Mouse (Mus musculus) heart, postnatal 36 days (tissue): ENCODE data around the gene Tmco5. TPM values are rescaled to one million over a fixed set of nuclear protein-coding genes. Genes with fewer than 3 reads are reported as not detected.

Experiments used
- DNase-seq, 2 experiments: peaks; one replicate each; pipeline ENCODE4 v3.0.0; 2021 to 2022
- intact Hi-C: fragments of 180-260 bp; cut with DNase I; formaldehyde crosslinking; loops from one replicate; pipeline ENCODE4 v1.15.1; 2025
- total RNA-seq, 2 experiments: library from RNA; stranded (reverse); gene quantifications; 2 replicates each; pipeline ENCODE4 v1.2.3; 2021

Tmco5 gene
- not detected for total RNA-seq

DNA sequence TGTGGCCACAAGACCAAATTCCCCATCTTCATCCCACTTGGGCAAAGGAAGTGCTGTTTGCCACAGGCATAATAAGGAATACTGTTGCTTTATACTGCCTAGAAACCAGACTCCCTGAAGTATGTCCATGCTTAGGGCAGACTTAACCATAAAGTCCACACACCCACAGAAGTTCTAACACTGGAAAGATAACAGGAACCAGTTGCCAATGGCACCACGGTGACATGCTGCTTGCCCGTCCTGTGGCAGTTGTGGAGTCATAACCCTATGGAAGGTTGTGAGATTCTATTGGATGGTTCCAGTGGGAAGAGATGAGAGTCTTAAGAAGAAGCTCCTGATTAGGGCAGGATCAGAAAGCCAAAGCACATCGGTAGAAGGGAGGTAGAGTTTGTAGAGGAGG, at the start of gene Tmco5:
Gene Tmco5 (plus strand): TSS at position 301 of the 400 bp plus-strand sequence.
- intact Hi-C loops, result no loop called here
- no peak for DNase-seq

DNA sequence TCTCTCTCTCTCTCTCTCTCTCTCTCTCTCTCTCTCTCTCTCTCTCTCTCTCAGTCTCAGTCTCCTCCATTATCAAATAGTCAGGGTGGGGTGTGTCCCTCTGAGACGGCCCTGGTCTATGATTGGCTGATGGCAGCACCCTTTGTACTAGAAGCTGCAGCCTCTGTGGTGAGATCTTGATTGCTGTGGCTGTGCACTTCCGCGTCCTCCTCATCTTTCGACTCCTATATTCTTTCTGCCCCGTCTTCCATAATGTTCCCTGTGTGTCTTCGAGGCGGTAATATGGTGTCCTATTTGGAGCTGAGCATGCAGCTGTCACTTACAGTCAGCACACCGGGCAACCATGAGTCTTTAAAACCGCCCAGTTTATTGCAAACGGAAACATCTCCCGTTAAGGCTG, 46.6 kb upstream of the Tmco5 start:
- intact Hi-C loops, result no loop called here
- DNase-seq, result no peak

DNA sequence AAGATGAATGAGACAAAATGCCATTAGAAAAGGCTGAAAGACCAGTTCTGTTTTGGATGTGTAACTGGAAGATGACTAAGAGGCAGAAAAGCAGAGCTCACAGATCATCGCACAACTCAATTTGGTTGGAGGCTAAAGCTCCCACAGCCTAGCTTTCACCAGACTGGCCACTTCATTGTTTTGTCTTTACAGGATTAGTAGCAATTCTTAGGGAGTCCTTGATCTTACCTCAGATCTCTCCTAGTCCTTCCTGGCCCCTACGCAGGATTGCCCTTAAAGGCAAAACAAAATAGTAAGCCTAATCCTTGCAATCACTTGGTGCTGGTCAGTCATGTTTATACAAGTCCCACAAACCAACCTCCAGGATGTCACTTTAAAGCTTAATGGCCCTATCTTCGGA, 40.7 kb upstream of the Tmco5 start:
- DNase-seq, result no peak
- intact Hi-C loops, result loop anchor here (1.0 to 5.0 kb wide), 2 partner anchors 69 to 611 kb away; no protein-coding TSS in a partner anchor

DNA sequence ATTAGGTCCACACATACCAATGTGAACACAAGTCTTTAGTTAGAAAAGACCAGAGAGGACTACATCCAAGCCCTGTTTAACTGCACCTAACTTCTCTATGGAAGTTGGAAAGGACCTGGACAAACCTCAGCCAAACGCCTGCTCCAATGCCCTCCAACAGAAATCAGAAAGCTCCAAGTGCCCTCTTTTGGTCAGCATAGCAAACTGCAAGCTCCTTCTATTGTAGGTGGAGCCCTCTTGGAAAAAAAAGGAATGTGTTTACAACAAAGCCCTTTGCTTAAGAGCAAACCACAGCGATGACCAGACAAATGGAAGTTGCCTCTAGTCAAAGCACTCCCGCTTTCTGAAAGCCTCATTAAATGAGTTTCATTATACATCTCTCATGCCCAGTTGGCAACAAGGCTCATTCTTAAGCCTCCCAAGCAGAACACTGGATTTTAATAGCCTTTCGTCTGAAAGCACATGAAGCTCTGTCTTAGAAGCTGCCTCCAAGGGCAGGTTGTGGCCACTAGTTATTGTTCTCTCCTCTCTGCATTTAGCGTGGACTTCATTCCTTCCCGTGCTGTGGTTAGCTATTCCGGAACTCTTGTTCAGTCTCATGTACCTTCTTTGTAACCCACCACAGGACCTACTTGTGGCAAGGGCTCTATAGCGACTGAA, 39.8 kb upstream of the Tmco5 start:
- DNase-seq, result peak; percentile 10 to 24
- intact Hi-C loops, result loop anchor here (1.0 to 5.0 kb wide), 2 partner anchors 69 to 611 kb away; no protein-coding TSS in a partner anchor

- intact Hi-C loops, result no loop called here
- no peak for DNase-seq
Measured at GRCm38 (mm10) chr2:116849980-116850636, 28.4 kb upstream of the Tmco5 start.

- intact Hi-C loops, result no loop called here
- DNase-seq, result no peak
Measured at GRCm38 (mm10) chr2:116851356-116851755, 27.1 kb upstream of the Tmco5 start.

DNA sequence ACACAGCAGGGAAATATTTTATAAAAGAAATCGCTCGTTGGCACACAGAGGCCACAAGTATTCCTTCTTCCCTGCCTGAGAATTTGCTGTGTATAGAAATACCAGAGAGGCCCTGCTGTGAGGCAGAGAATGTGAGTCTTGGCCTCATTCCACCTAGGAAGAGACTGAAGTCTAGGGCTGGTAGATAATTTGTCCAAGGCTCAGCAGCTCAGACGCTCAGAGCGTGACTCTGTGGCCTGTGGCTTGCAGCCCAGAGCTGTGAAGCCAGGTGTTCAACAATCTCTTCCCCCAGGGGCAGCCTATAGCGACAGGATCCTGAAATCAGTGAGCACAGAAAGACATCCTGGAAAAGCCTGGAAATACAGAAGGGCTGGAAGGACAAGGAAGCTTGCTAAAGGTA, 26.2 kb upstream of the Tmco5 start:
- intact Hi-C loops, result no loop called here
- no peak for DNase-seq

- intact Hi-C loops, result no loop called here
- no peak for DNase-seq
Measured at GRCm38 (mm10) chr2:116858703-116859102, 19.8 kb upstream of the Tmco5 start.

GRCm38 (mm10) chr2:116876955-116877615, 1.4 kb upstream of the Tmco5 start:
- DNase-seq, result no peak
- intact Hi-C loops, result no loop called here

GRCm38 (mm10) chr2:116879730-116880129, 1.2 kb downstream of the Tmco5 start:
- intact Hi-C loops, result no loop called here
- DNase-seq, result no peak

- intact Hi-C loops, result no loop called here
- no peak for DNase-seq
Measured at GRCm38 (mm10) chr2:116893316-116893987, 15.0 kb downstream of the Tmco5 start.

DNA sequence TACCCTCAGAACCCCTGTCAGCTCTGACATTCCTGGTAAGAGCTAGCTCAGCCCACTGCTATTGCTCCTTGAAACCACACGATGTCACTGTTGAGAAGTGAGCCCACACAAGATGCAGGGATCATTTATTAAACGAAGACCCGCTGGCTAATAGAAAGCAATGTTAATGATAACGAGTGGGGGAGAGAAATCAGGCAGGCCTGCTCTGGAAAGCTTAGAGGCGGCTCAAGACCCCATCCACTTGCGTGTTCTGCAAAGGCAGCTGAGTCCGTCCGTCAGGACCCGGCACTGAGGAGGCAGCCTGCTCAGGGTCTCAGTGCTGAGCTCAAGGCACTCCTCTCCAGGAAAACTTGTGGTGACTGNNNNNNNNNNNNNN, 15.5 kb downstream of the Tmco5 start:
- no peak for DNase-seq
- intact Hi-C loops, result no loop called here

DNA sequence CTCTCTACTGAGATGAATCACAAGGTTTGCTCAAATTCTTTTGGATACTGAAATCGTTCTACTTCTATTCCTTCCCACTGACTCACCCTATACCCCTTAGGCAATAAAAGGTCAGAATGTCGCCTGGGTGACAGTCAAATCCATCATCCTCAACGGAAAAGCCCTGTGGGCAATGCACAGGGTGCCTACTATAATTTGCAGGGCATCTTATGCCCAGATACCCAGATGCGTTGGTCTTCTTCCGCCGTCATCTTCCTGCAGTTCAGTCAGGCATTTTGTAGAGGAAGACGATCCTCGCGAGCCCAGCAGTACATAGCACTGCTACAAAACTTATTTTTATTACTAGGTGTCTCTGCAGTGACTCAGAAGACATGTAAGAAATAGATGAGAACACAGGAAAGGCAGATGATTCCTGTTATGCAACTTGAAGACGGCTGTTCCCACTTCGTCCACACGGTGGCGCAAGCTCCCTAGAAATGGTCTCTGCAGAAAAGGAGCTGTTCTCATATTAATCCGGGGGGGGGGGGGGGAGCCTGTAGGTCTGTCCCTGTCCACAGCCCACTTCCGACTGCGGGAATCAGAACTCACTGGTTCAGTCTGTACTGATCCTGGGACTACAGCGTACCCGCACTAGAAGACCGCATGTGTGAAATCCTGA, 21.3 kb downstream of the Tmco5 start:
- intact Hi-C loops, result loop anchor here (1.0 to 5.0 kb wide), 5 partner anchors 72 to 539 kb away; partner anchors contain the start of gene Spred1
- peak; percentile 92 to 97 for DNase-seq

GRCm38 (mm10) chr2:116900273-116900843, 21.9 kb downstream of the Tmco5 start:
- no peak for DNase-seq
- intact Hi-C loops, result loop anchor here (1.0 to 5.0 kb wide), 4 partner anchors 71 to 280 kb away; partner anchors contain the start of gene Spred1

DNA sequence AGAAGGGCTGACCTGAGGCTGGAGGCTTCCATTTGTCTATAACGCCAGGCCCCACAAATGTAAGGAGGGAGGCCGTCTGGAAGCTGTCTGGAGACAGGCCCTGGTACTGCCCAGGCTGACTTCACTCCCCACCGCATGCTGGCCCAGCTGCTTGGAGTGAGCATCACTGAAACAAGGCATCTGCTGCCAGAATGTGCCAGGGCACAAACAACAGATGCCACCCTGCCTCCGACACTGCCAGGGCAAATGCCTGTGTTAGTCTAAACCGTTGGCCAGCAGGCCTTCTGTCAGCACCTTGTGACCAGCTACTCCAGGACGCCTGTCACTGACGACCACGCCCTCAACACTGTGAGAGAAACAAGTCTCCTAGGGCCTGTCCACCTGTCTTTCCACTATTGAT, 29.8 kb downstream of the Tmco5 start:
- intact Hi-C loops, result no loop called here
- no peak for DNase-seq

DNA sequence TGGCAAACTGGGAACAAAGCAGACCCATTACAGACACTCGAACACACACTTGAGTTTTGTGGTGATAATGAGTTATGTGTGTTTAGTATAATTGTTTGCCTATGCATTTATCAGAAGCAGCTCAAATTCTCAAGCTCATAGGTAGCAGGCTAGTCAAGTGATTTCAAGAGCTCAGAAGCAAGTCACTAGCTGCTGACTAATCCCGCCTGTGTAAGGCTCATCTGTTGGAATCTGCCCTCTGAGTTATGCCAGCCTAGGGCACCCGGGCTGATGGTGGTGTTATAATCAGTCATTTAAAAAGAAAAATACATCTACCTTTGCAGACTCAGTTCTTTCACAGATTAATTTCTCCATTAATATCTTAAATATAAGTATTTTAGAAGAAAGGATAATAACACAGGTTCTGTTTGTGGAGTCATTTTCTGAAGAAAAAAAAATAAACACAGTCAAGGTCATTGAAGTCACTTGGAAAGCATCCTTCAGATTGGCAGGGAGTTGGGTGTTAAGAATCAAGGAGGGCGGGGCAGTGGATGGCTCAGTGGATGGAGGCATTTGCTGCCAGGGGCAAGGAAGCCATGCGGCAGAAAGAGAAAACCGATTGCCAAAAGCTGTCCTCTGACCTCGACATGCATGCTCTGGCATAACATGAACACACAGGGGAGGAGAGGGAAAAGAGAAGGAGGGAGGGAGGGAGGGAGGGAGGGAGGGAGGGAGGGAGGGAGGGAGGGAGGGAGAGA, 34.0 kb downstream of the Tmco5 start:
- intact Hi-C loops, result no loop called here

DNA sequence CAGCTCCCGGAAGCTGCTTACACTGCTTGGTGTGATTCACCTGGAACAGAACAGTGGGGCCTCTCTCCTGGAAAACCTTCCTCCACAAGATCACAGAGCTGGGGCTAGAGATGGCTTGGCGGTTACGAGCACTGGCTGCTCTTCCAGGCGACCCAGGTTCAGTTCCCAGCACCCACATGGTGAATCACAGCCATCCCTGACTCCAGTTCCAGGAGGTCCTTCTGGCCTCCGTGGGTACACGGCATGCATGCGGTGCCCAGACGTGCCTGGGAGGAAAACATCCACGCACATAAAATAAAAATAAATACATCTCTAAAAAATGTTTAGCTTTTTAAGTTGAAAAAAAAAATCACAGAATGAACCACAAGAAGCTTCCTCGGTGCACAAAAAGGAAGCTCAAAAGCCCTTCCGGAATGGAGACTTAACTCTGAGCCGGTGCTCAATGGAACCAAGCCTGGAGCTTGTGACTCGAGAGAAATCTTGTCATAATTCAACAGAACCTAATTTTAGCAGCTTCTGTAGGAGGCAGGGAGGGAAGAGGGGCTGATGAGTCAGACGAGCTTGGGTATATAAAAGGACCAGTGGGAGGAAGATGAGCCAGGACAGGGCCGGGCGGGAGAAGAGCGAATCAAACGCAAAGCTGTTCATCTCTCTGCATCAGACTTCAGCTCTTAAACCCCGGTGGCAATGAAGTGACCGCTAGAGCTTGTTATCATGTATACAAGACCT, 35.4 kb downstream of the Tmco5 start:
- DNase-seq, result no peak
- intact Hi-C loops, result no loop called here

More for the DNA sequence above, 34.0 kb downstream of the Tmco5 start:
- no peak for DNase-seq

DNA sequence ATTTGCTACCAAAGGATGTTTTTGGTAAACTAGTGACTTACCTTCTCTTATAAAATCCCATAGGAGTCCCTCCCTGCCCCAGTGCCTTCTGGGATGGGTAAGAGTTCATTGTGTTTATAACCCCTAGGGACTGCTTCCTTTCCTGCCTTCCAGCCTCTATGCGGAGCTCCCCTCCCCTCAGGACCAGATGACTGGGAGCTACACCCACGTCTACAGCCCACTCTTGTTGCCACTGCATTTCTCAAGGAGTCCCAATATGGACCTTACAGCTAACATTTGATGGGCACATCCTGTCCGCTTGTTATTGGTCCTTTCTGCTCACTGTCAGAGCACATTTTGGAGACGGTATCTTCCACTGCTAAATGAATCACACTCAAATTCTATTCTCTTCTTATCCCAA, 36.1 kb downstream of the Tmco5 start:
- intact Hi-C loops, result no loop called here

GRCm38 (mm10) chr2:116918598-116918997, 40.1 kb downstream of the Tmco5 start:
- intact Hi-C loops, result no loop called here
- no peak for DNase-seq

More for the DNA sequence above, 36.1 kb downstream of the Tmco5 start:
- DNase-seq, result no peak
